Mouse (Mus musculus): Measurements from ENCODE around the gene B4galt3. TPM values are rescaled to one million over a fixed set of nuclear protein-coding genes. Genes with fewer than 3 reads are reported as not detected.
A peak's percentile ranks its signal among the peaks of the same experiment; 100 is the strongest.

The B4galt3 gene
- polyA plus RNA-seq, 1 experiment from 2014 or later: 85.6 TPM

DNA sequence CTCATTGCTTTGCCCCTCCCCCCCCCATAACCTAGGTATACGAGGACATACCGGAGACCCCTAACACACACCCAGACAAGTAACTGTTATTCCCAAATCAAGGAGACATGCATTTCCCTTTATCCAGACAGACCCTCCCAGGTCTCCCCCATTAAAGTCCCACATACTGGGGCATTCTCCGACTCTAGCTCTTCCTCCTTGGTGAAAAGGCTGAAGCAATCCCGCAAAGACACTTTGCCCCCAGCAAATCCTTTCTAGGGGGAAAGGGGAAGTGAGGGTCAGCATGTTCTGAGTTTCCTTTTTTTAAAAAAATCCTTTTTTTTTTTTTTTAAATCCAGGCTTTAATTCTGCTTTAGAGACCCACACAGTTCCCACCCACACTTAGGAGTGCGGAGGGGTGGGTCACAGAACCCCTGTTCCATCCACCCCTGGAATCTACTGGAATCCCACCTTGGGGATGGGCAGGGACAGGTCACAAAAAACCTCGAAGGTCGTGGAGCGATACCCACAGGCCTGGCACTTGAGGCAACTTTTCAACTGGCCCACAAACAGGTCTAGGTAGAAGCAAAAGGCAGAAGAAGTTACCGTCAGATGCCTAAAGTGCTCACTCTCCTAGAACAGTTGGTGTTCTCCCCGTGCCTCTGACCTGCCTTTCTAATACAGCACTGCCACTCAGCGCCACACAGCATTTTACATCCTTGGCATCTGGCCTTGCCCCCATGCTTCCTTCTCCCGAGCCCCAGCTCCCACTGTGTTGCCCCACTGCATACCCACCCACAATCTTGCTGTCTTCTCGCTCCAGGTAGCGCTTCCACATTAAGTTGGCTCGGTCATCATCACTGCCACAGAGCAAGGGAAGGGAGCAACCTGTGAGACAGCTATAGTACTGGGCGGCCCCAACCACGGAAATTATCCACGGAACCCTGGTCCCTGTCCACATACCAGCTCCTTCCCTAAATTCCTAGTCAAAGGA is 13.3 kb downstream of the B4galt3 start:
- Histone ChIP-seq H3K4me2 (replicated peaks) (no peak overlapping the region), H3K27ac (no peak overlapping the region), H3K27me3 (no peaks in the 10 kb centered on the region), H3K9me3 (replicated peaks) (no peaks in the 10 kb centered on the region), H3K4me1 (peaks cover 46% of the 10 kb centered on the region), H3K4me3 (no peak overlapping the region), H3K9ac (no peak overlapping the region), H3K36me3 (peaks cover 37% of the 10 kb centered on the region)
- no peak for ATAC-seq (ENCODE audit: low FRiP score)
- 91% methylated on average over 18 of the region's 18 CpGs for WGBS

- Histone ChIP-seq H3K9ac (no peak overlapping the region), H3K36me3 (peaks cover 44% of the 10 kb centered on the region), H3K27me3 (no peaks in the 10 kb centered on the region), H3K4me2 (replicated peaks) (no peak overlapping the region), H3K9me3 (replicated peaks) (no peaks in the 10 kb centered on the region), H3K4me1 (peaks cover 45% of the 10 kb centered on the region), H3K4me3 (no peak overlapping the region), H3K27ac (no peak overlapping the region)
- ATAC-seq (ENCODE audit: low FRiP score): no peak
- WGBS: 90% methylated on average over 15 of the region's 15 CpGs
Observed at GRCm38 (mm10) chr1:171284491-171284890, 14.4 kb downstream of the B4galt3 start.

- ATAC-seq (ENCODE audit: low FRiP score): no peak
- H3K4me1 ChIP-seq: peaks cover 37% of the 10 kb centered on the region
- H3K9ac ChIP-seq: no peak overlapping the region
- H3K27ac ChIP-seq: no peak overlapping the region
- no peaks in the 10 kb centered on the region for H3K9me3 ChIP-seq (replicated peaks)
- no peaks in the 10 kb centered on the region for H3K27me3 ChIP-seq
- H3K36me3 ChIP-seq: peaks cover 50% of the 10 kb centered on the region
- H3K4me2 ChIP-seq (replicated peaks): no peak overlapping the region
- 89% methylated on average over 20 of the region's 20 CpGs for WGBS
- no peak overlapping the region; the same call in 1 of the 2 replicates for H3K4me3 ChIP-seq
Observed at GRCm38 (mm10) chr1:171285096-171285892, 15.2 kb downstream of the B4galt3 start.

- H3K36me3 ChIP-seq: peaks cover 50% of the 10 kb centered on the region
- peaks cover 31% of the 10 kb centered on the region for H3K4me1 ChIP-seq
- H3K27me3 ChIP-seq: no peaks in the 10 kb centered on the region
- 92% methylated on average over 19 of the region's 19 CpGs for WGBS
- H3K4me2 ChIP-seq (replicated peaks): peak overlapping the region; percentile 62
- H3K27ac ChIP-seq: no peak overlapping the region
- peak overlapping the region; percentile 64 for H3K4me3 ChIP-seq
- no peaks in the 10 kb centered on the region for H3K9me3 ChIP-seq (replicated peaks)
- ATAC-seq (ENCODE audit: low FRiP score): no peak
- 0 out of 2 replicates have a peak overlapping the region, but pooled peaks have one; percentile 8 for H3K9ac ChIP-seq
Observed at GRCm38 (mm10) chr1:171286517-171286916, 16.4 kb downstream of the B4galt3 start.

- peaks cover 26% of the 10 kb centered on the region for H3K4me1 ChIP-seq
- peak within 1 kb of the TSS; percentile 64 for H3K4me3 ChIP-seq
- H3K9ac ChIP-seq: peak within 1 kb of the TSS; percentile 80
- H3K9me3 ChIP-seq (replicated peaks): no peaks in the 10 kb centered on the region
- H3K27ac ChIP-seq: peak within 1 kb of the TSS; percentile 96
- ATAC-seq (ENCODE audit: low FRiP score): peak; percentile 95
- WGBS: under 1% methylated on average over 42 of the region's 49 CpGs
- peak within 1 kb of the TSS; percentile 62 for H3K4me2 ChIP-seq (replicated peaks)
- H3K36me3 ChIP-seq: peaks cover 50% of the 10 kb centered on the region
- no peaks in the 10 kb centered on the region for H3K27me3 ChIP-seq
Observed at GRCm38 (mm10) chr1:171287136-171288081, 17.3 kb downstream of the B4galt3 start, which contains the start of gene Usp21. Usp21 (minus strand) TSS chr1:171287991.

- H3K36me3 ChIP-seq: peaks cover 46% of the 10 kb centered on the region
- no peak for ATAC-seq (ENCODE audit: low FRiP score)
- no peak overlapping the region for H3K4me3 ChIP-seq
- no peaks in the 10 kb centered on the region for H3K9me3 ChIP-seq (replicated peaks)
- 0 out of 2 replicates have a peak overlapping the region, but pooled peaks have one; percentile 36 for H3K9ac ChIP-seq
- H3K27ac ChIP-seq: peak overlapping the region; percentile 96
- peak overlapping the region; percentile 62 for H3K4me2 ChIP-seq (replicated peaks)
- H3K4me1 ChIP-seq: peaks cover 28% of the 10 kb centered on the region
- no peaks in the 10 kb centered on the region for H3K27me3 ChIP-seq
- WGBS: 69% methylated on average over 4 of the region's 4 CpGs
Observed at GRCm38 (mm10) chr1:171288328-171288727, 18.2 kb downstream of the B4galt3 start.

DNA sequence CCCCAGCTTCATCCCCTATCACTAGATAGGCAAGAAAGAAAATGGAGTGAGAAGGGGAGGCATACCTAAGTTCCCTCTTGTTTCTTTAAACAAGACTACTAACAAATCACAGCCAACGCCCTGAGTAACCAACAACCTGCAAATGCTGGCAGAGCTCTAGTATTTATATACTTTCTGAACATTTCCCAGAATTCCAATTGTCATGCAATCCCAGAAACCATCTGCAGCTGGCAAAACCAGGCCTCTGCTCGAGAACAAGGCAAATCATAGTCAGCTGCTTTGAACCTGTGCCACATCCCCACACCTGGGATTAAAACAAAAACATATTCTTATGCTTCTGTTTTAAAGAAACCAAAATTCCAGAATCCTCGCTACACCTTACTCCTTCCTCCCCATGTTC is 23.2 kb downstream of the B4galt3 start:
- Histone ChIP-seq H3K36me3 (peaks cover 17% of the 10 kb centered on the region; the same call in 1 of the 2 replicates), H3K4me2 (replicated peaks) (peak overlapping the region; percentile 75), H3K27me3 (peaks cover 18% of the 10 kb centered on the region), H3K4me3 (peak overlapping the region; percentile 76), H3K9me3 (replicated peaks) (no peaks in the 10 kb centered on the region), H3K27ac (no peak overlapping the region), H3K4me1 (peaks cover 11% of the 10 kb centered on the region), H3K9ac (no peak overlapping the region)
- no peak for ATAC-seq (ENCODE audit: low FRiP score)
- 91% methylated on average over 3 of the region's 3 CpGs for WGBS

- peaks cover 9% of the 10 kb centered on the region for H3K4me1 ChIP-seq
- peak overlapping the region; percentile 75 for H3K4me2 ChIP-seq (replicated peaks)
- no peak for ATAC-seq (ENCODE audit: low FRiP score)
- peaks cover 23% of the 10 kb centered on the region for H3K27me3 ChIP-seq
- H3K27ac ChIP-seq: peak overlapping the region; percentile 93
- WGBS: 52% methylated on average over 5 of the region's 5 CpGs
- H3K9me3 ChIP-seq (replicated peaks): no peaks in the 10 kb centered on the region
- H3K36me3 ChIP-seq: peaks cover 12% of the 10 kb centered on the region; the same call in 1 of the 2 replicates
- H3K9ac ChIP-seq: peak overlapping the region; percentile 84
- H3K4me3 ChIP-seq: peak overlapping the region; percentile 76
Observed at GRCm38 (mm10) chr1:171293906-171294297, 23.8 kb downstream of the B4galt3 start.

DNA sequence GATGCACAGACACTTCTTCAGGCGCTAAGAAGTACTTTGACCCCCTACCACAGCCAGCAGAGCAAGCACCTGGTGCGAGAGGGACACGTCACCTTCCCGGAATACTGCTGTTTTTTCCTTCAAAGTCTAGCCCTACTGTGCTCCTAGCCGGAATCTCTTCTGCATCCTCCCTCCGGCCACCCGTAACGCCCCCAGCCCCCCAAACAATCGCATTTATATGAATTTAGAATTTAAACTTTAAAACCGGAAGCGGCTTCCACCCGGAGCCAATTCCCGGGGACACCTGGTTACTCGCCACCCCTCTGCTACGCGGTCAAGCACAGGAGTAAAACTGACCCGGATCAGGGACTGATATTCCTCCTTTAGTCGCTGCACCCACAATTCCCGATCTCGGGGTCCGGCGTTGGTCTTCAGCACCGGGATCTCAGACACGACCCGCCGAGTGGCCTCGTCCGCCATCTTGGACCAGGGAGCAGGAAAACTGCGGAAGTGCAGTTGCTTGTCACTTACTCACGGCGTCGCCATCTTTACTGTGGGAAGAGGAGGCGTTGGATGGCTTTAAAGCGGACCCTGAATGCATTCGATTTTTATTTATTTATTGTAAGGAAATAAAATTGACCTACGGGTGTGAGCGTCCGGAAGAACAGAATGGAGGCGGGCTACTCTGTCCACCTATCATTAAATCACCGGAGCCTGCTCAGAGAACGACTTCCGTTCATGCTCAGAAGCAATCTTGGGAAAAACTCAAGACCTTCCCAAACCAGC is 24.4 kb downstream of the B4galt3 start, which contains the start of gene Ufc1:
Gene Ufc1 (minus strand): TSS at position 727 of the 765 bp plus-strand sequence.
- Histone ChIP-seq H3K4me3 (peak within 1 kb of the TSS; percentile 76), H3K4me1 (peaks cover 9% of the 10 kb centered on the region), H3K4me2 (replicated peaks) (peak within 1 kb of the TSS; percentile 75), H3K27ac (peak within 1 kb of the TSS; percentile 93), H3K9ac (peak within 1 kb of the TSS; percentile 84), H3K9me3 (replicated peaks) (no peaks in the 10 kb centered on the region), H3K27me3 (peaks cover 24% of the 10 kb centered on the region), H3K36me3 (peaks cover 6% of the 10 kb centered on the region; the same call in 1 of the 2 replicates)
- ATAC-seq (ENCODE audit: low FRiP score): peak; percentile 82
- WGBS: under 1% methylated on average over 42 of the region's 42 CpGs

GRCm38 (mm10) chr1:171295063-171295402 is 24.9 kb downstream of the B4galt3 start:
- H3K27me3 ChIP-seq: peaks cover 24% of the 10 kb centered on the region
- 16% methylated on average over 3 of the region's 3 CpGs for WGBS
- H3K4me3 ChIP-seq: peak overlapping the region; percentile 76
- H3K27ac ChIP-seq: peak overlapping the region; percentile 93
- peak overlapping the region; percentile 84 for H3K9ac ChIP-seq
- H3K9me3 ChIP-seq (replicated peaks): no peaks in the 10 kb centered on the region
- 0 out of 2 replicates have a peak, but pooled peaks cover under 1% of the 10 kb centered on the region for H3K36me3 ChIP-seq
- ATAC-seq (ENCODE audit: low FRiP score): peak; percentile 53
- H3K4me2 ChIP-seq (replicated peaks): peak overlapping the region; percentile 75
- H3K4me1 ChIP-seq: peaks cover 9% of the 10 kb centered on the region
